Mouse (Mus musculus) layer of hippocampus, postnatal 10 days (tissue): ENCODE data around the gene Olfr1185-ps1. TPM values are rescaled to one million over a fixed set of nuclear protein-coding genes. Genes with fewer than 3 reads are reported as not detected.
"Not testable (repeated sequence)": the region's sequence is repeated elsewhere in the genome, so short reads cannot be mapped to it uniquely, and the experiment has no call there.

Source experiments
- DNase-seq, 2 experiments: peaks; one replicate each; pipeline ENCODE4 v3.0.0; 2021; ENCODE audit warnings: low spot score in 2 of 2
- long read RNA-seq: library from polyadenylated mRNA; stranded (forward); transcript quantifications from one replicate; pipeline ENCODE4 v2.0.0, GENCODE M21; 2023
- total RNA-seq, 2 experiments: library from RNA; stranded (reverse); gene quantifications; 2 replicates each; pipeline ENCODE4 v1.2.3; 2021

The Olfr1185-ps1 gene
- total RNA-seq: not detected
- long read RNA-seq, partial matches to known transcripts: 0 of 1 reads
- long read RNA-seq, other reads (novel, unspliced or antisense): 1 of 1 reads

DNA sequence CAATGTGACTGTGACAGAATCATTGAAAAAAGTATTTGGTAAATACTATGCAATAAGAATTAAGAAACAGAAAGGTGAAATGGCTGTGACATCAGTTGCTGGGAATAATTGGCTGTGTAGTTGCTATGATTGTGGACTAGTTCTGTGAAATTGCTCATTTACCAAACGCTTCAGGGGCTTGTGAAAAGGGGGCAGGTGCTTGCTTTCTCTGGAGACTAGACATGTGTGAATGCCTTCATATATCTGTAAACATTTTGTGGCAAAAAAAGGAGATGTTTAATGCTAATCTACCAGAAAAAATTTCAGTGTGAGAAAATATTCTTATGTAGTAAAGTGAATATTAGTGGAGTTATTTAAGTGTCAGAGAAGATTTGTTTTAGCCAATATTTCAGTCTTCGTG is at the start of gene Olfr1185-ps1:
Gene Olfr1185-ps1, plus strand, starts transcription at position 301 of the 400 bp plus-strand sequence.
- no peak for DNase-seq

DNA sequence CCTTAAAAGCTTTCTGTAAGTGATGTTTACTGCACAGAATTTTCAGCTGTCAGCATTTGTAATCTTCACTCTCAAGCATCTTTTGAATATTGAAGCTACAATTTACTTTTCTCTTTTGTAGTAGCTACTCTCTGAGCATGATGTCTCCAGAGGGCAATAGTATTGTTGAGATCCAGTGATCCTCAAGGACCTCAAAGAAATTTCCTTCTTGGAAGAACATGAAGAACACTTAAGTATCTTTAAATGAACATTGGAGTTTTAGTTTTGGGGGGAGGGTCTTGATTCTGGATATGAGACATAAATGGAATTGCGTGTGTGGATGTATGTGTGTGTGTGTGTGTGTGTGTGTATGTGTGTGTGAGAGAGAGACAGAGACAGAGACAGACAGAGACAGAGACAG is 44.1 kb upstream of the Olfr1185-ps1 start, which contains the start of gene Gm13757:
Gene Gm13757, minus strand, starts transcription at position 101 of the 400 bp plus-strand sequence.
- DNase-seq: no peak

DNA sequence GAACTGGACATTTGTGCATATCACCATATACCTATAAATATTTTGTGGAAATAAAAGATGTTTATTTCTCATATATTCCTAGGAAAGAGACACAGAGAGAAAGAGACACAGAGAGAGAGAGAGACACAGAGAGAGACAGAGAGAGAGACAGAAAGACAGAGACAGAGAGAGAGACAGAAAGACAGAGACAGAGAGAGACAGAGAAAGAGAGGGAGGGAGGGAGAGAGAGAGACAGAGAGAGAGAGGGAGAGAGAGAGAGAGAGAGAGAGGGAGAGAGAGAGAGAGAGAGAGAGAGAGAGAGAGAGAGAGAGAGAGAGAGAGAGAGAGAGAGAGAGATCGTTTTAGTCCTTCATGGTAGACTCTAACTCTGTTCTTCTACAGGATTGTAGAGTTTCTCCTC is 38.6 kb upstream of the Olfr1185-ps1 start, which contains the start of gene Olfr1183:
Gene Olfr1183, plus strand, starts transcription at position 301 of the 400 bp plus-strand sequence.
- DNase-seq: not testable (repeated sequence)

DNA sequence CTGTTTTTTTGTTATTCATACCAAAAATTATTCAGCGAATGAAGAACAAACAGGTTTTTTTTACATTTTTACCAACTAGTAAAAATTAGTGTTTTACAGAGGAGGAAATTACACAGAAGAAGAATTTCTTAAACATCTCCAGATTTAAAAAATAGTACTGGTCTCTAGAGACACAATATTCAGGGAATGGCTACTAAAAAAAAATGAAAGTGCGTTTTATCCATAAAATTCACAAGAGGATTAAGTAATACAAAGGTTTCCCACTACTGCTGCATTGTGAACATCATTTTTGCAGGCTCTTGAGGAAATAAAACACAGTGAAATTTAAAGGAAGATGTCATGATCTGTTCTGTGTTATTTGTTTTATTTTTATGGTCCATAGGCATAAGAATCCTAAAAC is 9.8 kb upstream of the Olfr1185-ps1 start, which contains the start of gene Olfr1184:
Gene Olfr1184, plus strand, starts transcription at position 301 of the 400 bp plus-strand sequence.
- no peak for DNase-seq

DNA sequence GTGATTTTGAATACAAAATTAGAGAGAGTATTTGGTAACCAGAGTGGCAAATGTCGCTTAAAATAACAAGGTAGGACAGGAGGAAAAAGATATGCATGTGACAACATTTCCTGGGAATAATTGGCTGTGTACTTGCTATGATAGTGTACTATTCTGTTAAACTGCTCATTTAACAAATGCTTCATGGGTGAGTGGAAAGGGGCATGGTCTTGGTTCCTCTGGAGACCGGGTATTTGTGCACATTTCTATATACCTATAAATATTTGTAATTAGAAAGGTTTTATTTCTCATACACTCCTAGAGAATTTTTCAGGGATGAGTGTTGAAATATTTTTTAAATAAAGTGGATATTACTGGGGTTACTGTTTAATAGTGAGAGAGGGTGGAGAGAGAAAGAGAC is 25.1 kb downstream of the Olfr1185-ps1 start, which contains the start of gene Olfr1186:
Gene Olfr1186, plus strand, starts transcription at position 301 of the 400 bp plus-strand sequence.
- no peak for DNase-seq

DNA sequence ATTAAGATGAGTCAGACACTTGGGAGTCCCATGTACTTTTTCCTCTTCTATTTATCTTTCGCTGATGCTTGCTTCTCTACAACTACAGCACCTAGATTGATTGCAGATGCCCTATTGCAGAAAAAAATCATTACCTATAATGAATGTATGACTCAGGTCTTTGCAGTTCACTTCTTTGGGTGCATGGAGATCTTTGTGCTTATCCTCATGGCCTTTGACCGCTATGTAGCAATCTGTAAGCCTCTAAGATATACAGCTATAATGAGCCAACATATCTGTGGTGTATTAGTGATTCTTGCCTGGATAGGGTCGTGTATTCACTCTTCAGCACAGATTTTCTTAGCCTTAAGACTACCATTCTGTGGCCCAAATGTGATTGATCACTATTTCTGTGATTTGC is 32.6 kb downstream of the Olfr1185-ps1 start:
- no peak for DNase-seq

Other genes with a start within 250 kb of the Olfr1185-ps1 start
- gene Olfr1173, start 213.4 kb upstream of the Olfr1185-ps1 start, total RNA-seq: not detected
- not detected for gene Olfr1174-ps, start 178.2 kb upstream of the Olfr1185-ps1 start, total RNA-seq
- not detected for gene Olfr1175-ps, start 166.1 kb upstream of the Olfr1185-ps1 start, total RNA-seq
- not detected for gene Olfr1176, start 156.6 kb upstream of the Olfr1185-ps1 start, total RNA-seq
- not detected for gene Olfr1177-ps, start 146.8 kb upstream of the Olfr1185-ps1 start, total RNA-seq
- not detected for gene Olfr1178, start 106.3 kb upstream of the Olfr1185-ps1 start, total RNA-seq
- gene Olfr1179, start 86.9 kb upstream of the Olfr1185-ps1 start, total RNA-seq: not detected
- not detected for gene Olfr1180, start 74.2 kb upstream of the Olfr1185-ps1 start, total RNA-seq
- gene Olfr1181, start 67.1 kb upstream of the Olfr1185-ps1 start, total RNA-seq: not detected
- not detected for gene Gm13757, start 44.2 kb upstream of the Olfr1185-ps1 start, total RNA-seq
- not detected for gene Olfr1183, start 38.5 kb upstream of the Olfr1185-ps1 start, total RNA-seq
- not detected for gene Olfr1184, start 9.7 kb upstream of the Olfr1185-ps1 start, total RNA-seq
- gene Olfr1186, start 25.2 kb downstream of the Olfr1185-ps1 start, total RNA-seq: not detected
- gene Olfr1188, start 63.6 kb downstream of the Olfr1185-ps1 start, total RNA-seq: not detected
- gene Olfr1189, start 93.1 kb downstream of the Olfr1185-ps1 start, total RNA-seq: not detected
- not detected for gene Olfr1191-ps1, start 147.2 kb downstream of the Olfr1185-ps1 start, total RNA-seq
- not detected for gene Olfr1192-ps1, start 155.2 kb downstream of the Olfr1185-ps1 start, total RNA-seq
- not detected for gene Olfr1193, start 182.3 kb downstream of the Olfr1185-ps1 start, total RNA-seq
- not detected for gene Olfr1195, start 195.9 kb downstream of the Olfr1185-ps1 start, total RNA-seq
- not detected for gene Olfr1196, start 211.3 kb downstream of the Olfr1185-ps1 start, total RNA-seq
- not detected for gene Olfr1197, start 239.0 kb downstream of the Olfr1185-ps1 start, total RNA-seq